Mouse (Mus musculus) cerebellum, adult 2 months (tissue): ENCODE results near the gene Klhl25.

ENCODE experiments used
- CTCF ChIP-seq: fragments of 200-500 bp; IDR thresholded peaks from 2 replicates; pipeline ENCODE4 v1.5.1; 2011; ENCODE audit warnings: low read depth, mild to moderate bottlenecking, control low read depth, low read length, moderate library complexity, borderline replicate concordance; ENCODE audit not compliant: insufficient read depth
- POLR2A ChIP-seq: fragments of 200-500 bp; IDR thresholded peaks from 2 replicates; pipeline ENCODE4 v1.6.1; 2011; ENCODE audit warnings: low read length, control low read depth, borderline replicate concordance; ENCODE audit not compliant: insufficient read depth

- no peak for TF ChIP-seq CTCF
- no peak for TF ChIP-seq POLR2A
Measured at GRCm38 (mm10) chr7:75845936-75846335, 2.2 kb upstream of the Klhl25 start.
